Mouse (Mus musculus): ENCODE data around the gene Zfp335. TPM values are rescaled to one million over a fixed set of nuclear protein-coding genes. Genes with fewer than 3 reads are reported as not detected.
"Not testable (repeated sequence)": the region's sequence is repeated elsewhere in the genome, so short reads cannot be mapped to it uniquely, and the experiment has no call there.

Zfp335 gene
- polyA plus RNA-seq, 1 experiment from 2014 or later = 9.2 TPM

DNA sequence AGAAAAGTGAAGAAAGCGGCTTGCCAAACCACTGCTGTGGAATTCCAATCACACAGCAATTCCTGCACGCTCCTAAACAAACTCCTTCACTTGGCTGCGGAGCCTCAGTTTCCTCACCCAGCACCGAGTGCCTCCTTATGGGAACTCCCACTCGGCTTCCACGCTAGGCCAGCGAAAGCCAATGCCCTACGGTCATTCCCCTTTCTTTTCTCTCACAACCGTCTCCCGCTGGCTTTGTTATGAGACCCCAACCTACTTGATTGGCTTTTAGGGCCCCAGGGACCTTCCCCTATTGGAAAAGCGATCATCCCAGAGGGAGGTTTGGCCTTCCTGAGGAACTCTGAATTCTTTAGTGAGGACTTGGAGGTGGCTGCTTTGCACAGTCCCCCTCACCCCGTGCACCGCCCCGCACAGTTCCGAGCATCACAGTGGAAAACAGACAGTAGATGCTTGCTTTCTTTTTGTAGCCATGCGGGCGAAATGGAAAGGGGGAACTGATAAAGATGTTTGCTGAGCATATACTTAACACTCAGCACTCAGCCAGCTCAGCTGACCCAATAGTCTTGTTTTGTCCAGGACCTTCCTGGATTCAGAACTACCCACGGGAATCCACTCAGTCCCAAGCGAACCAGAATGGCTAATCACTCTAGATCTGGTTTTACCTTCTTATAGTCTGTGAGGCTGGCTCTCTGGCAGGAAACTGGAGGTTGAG, 53.6 kb downstream of the Zfp335 start:
- H3K27me3 ChIP-seq (ENCODE audit: control insufficient read depth, insufficient read depth, low read length) = peaks cover 31% of the 10 kb centered on the region
- no peaks in the 10 kb centered on the region for H3K36me3 ChIP-seq (ENCODE audit: control insufficient read depth, insufficient read depth)
- peaks cover 28% of the 10 kb centered on the region for H3K4me1 ChIP-seq (ENCODE audit: control insufficient read depth, insufficient read depth, low read length)
- H3K9me3 ChIP-seq (replicated peaks; ENCODE audit: control insufficient read depth, low read length) = no peaks in the 10 kb centered on the region
- peak overlapping the region; percentile 62 for H3K4me3 ChIP-seq (ENCODE audit: low read length)
- peak overlapping the region; percentile 98 for H3K4me2 ChIP-seq (ENCODE audit: low read depth, low read length)
- no peak for ATAC-seq (replicated peaks; ENCODE audit: extremely low read depth, insufficient read depth, low FRiP score)
- H3K27ac ChIP-seq (ENCODE audit: low read length) = peak overlapping the region; percentile 23; the same call in 1 of the 2 replicates
- peak overlapping the region; percentile 69; the same call in 1 of the 2 replicates for H3K9ac ChIP-seq (ENCODE audit: low read length)
- WGBS = 14% methylated on average over 19 of the region's 19 CpGs

- Histone ChIP-seq H3K27ac (ENCODE audit: low read length) (peak within 1 kb of the TSS; percentile 23; the same call in 1 of the 2 replicates), H3K4me2 (ENCODE audit: low read depth, low read length) (peak within 1 kb of the TSS; percentile 98), H3K9ac (ENCODE audit: low read length) (peak within 1 kb of the TSS; percentile 69), H3K27me3 (ENCODE audit: control insufficient read depth, insufficient read depth, low read length) (peaks cover 31% of the 10 kb centered on the region), H3K9me3 (replicated peaks; ENCODE audit: control insufficient read depth, low read length) (no peaks in the 10 kb centered on the region), H3K4me3 (ENCODE audit: low read length) (peak within 1 kb of the TSS; percentile 62), H3K36me3 (ENCODE audit: control insufficient read depth, insufficient read depth) (no peaks in the 10 kb centered on the region), H3K4me1 (ENCODE audit: control insufficient read depth, insufficient read depth, low read length) (peaks cover 23% of the 10 kb centered on the region)
- under 1% methylated on average over 44 of the region's 47 CpGs for WGBS
- peak; percentile 65; the same call in 1 of the 2 replicates for ATAC-seq (replicated peaks; ENCODE audit: extremely low read depth, insufficient read depth, low FRiP score)
Observed at GRCm38 (mm10) chr2:164857101-164857821, 54.3 kb downstream of the Zfp335 start, which contains the start of gene Pltp. Gene Pltp (minus strand): TSS chr2:164857711.

- Histone ChIP-seq H3K4me2 (ENCODE audit: low read depth, low read length) (peak overlapping the region; percentile 98), H3K9ac (ENCODE audit: low read length) (peak overlapping the region; percentile 69), H3K27me3 (ENCODE audit: control insufficient read depth, insufficient read depth, low read length) (peaks cover 31% of the 10 kb centered on the region), H3K4me1 (ENCODE audit: control insufficient read depth, insufficient read depth, low read length) (peaks cover 16% of the 10 kb centered on the region), H3K4me3 (ENCODE audit: low read length) (peak overlapping the region; percentile 62), H3K27ac (ENCODE audit: low read length) (no peak overlapping the region), H3K36me3 (ENCODE audit: control insufficient read depth, insufficient read depth) (no peaks in the 10 kb centered on the region), H3K9me3 (replicated peaks; ENCODE audit: control insufficient read depth, low read length) (no peaks in the 10 kb centered on the region)
- WGBS = 1% methylated on average over 42 of the region's 42 CpGs
- ATAC-seq (replicated peaks; ENCODE audit: extremely low read depth, insufficient read depth, low FRiP score) = no peak
Observed at GRCm38 (mm10) chr2:164856309-164857100, 55.1 kb downstream of the Zfp335 start.

DNA sequence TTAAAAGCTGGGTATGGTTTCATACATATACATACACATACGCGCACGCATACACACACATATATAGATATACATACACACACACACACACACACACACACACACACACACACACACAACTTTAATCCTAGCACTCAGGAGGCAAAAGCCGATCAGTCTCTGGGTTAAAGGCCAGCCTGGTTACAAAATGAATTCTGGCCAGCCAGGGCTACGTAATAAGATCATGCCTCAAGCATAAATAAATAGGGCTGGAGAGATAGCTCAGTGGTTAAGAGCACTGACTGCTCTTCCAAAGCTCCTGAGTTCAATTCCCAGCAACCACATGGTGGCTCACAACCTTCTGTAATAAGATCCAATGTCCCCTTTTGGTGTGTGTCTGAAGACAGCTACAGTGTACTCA, 56.0 kb downstream of the Zfp335 start:
- not testable (repeated sequence) for ATAC-seq (replicated peaks; ENCODE audit: extremely low read depth, insufficient read depth, low FRiP score); H3K4me3 ChIP-seq (ENCODE audit: low read length); H3K4me2 ChIP-seq (ENCODE audit: low read depth, low read length); H3K9me3 ChIP-seq (replicated peaks; ENCODE audit: control insufficient read depth, low read length); H3K4me1 ChIP-seq (ENCODE audit: control insufficient read depth, insufficient read depth, low read length); H3K9ac ChIP-seq (ENCODE audit: low read length); H3K36me3 ChIP-seq (ENCODE audit: control insufficient read depth, insufficient read depth); H3K27ac ChIP-seq (ENCODE audit: low read length)
- peaks cover 31% of the 10 kb centered on the region for H3K27me3 ChIP-seq (ENCODE audit: control insufficient read depth, insufficient read depth, low read length)
- 80% methylated on average over 5 of the region's 5 CpGs for WGBS

DNA sequence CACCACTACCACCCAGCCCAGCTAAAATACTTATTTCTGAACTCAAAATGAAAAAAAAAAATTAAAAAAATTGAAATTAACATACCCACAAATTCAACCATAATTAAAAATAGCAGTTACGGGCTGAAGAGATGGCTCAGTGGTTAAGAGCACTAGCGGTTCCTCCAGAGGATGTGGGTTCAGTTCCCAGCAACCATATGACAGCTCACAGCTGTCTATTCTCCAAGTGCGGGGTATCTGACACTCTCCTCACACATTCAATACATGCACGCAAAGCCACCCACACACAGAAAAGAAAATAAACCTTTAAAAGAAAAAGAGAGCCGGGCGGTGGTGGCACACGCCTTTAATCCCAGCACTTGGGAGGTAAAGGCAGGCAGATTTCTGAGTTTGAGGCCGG, 61.5 kb downstream of the Zfp335 start:
- ATAC-seq (replicated peaks; ENCODE audit: extremely low read depth, insufficient read depth, low FRiP score) = no peak
- Histone ChIP-seq H3K4me1 (ENCODE audit: control insufficient read depth, insufficient read depth, low read length) (no peaks in the 10 kb centered on the region), H3K27ac (ENCODE audit: low read length) (no peak overlapping the region), H3K36me3 (ENCODE audit: control insufficient read depth, insufficient read depth) (no peaks in the 10 kb centered on the region), H3K4me2 (ENCODE audit: low read depth, low read length) (no peak overlapping the region), H3K27me3 (ENCODE audit: control insufficient read depth, insufficient read depth, low read length) (peaks cover 12% of the 10 kb centered on the region), H3K4me3 (ENCODE audit: low read length) (no peak overlapping the region), H3K9ac (ENCODE audit: low read length) (no peak overlapping the region), H3K9me3 (replicated peaks; ENCODE audit: control insufficient read depth, low read length) (no peaks in the 10 kb centered on the region)
- 75% methylated on average over 8 of the region's 8 CpGs for WGBS

GRCm38 (mm10) chr2:164845782-164846181, 65.8 kb downstream of the Zfp335 start:
- ATAC-seq (replicated peaks; ENCODE audit: extremely low read depth, insufficient read depth, low FRiP score) = no peak
- no peaks in the 10 kb centered on the region for H3K4me1 ChIP-seq (ENCODE audit: control insufficient read depth, insufficient read depth, low read length)
- WGBS = 55% methylated on average over 3 of the region's 3 CpGs
- no peak overlapping the region for H3K27ac ChIP-seq (ENCODE audit: low read length)
- no peak overlapping the region for H3K4me2 ChIP-seq (ENCODE audit: low read depth, low read length)
- H3K9me3 ChIP-seq (replicated peaks; ENCODE audit: control insufficient read depth, low read length) = no peaks in the 10 kb centered on the region
- H3K4me3 ChIP-seq (ENCODE audit: low read length) = no peak overlapping the region
- no peak overlapping the region for H3K9ac ChIP-seq (ENCODE audit: low read length)
- no peaks in the 10 kb centered on the region; the same call in 1 of the 2 replicates for H3K36me3 ChIP-seq (ENCODE audit: control insufficient read depth, insufficient read depth)
- H3K27me3 ChIP-seq (ENCODE audit: control insufficient read depth, insufficient read depth, low read length) = no peaks in the 10 kb centered on the region

Other genes starting within 250 kb of the Zfp335 start
- gene Wfdc11, start 237.7 kb downstream of the Zfp335 start, polyA plus RNA-seq (2015; fragmentation: Nextera tagmentation; extraction: Ambion mirVana) = not detected in 2 replicates
- 0.35 TPM in 1 of 2 replicates, not detected in the other for gene Wfdc13, start 226.7 kb downstream of the Zfp335 start, polyA plus RNA-seq (2015; fragmentation: Nextera tagmentation; extraction: Ambion mirVana)
- gene Spint4, start 213.3 kb downstream of the Zfp335 start, polyA plus RNA-seq (2015; fragmentation: Nextera tagmentation; extraction: Ambion mirVana) = not detected in 2 replicates
- not detected in 2 replicates for gene Spint5, start 196.5 kb downstream of the Zfp335 start, polyA plus RNA-seq (2015; fragmentation: Nextera tagmentation; extraction: Ambion mirVana)
- gene Wfdc3, start 165.8 kb downstream of the Zfp335 start, polyA plus RNA-seq (2015; fragmentation: Nextera tagmentation; extraction: Ambion mirVana) = 0.51 and 0.80 TPM in 2 replicates
- 56.0 and 58.7 TPM in 2 replicates for gene Dnttip1, start 165.8 kb downstream of the Zfp335 start, polyA plus RNA-seq (2015; fragmentation: Nextera tagmentation; extraction: Ambion mirVana)
- 388 and 390 TPM in 2 replicates for gene Ube2c, start 141.9 kb downstream of the Zfp335 start, polyA plus RNA-seq (2015; fragmentation: Nextera tagmentation; extraction: Ambion mirVana)
- 6.7 and 28.8 TPM in 2 replicates for gene Tnnc2, start 131.8 kb downstream of the Zfp335 start, polyA plus RNA-seq (2015; fragmentation: Nextera tagmentation; extraction: Ambion mirVana)
- 40.6 and 45.6 TPM in 2 replicates for gene Snx21, start 125.9 kb downstream of the Zfp335 start, polyA plus RNA-seq (2015; fragmentation: Nextera tagmentation; extraction: Ambion mirVana)
- 15.7 and 16.7 TPM in 2 replicates for gene Acot8, start 106.9 kb downstream of the Zfp335 start, polyA plus RNA-seq (2015; fragmentation: Nextera tagmentation; extraction: Ambion mirVana)
- 5.9 and 6.4 TPM in 2 replicates for gene Zswim3, start 106.7 kb downstream of the Zfp335 start, polyA plus RNA-seq (2015; fragmentation: Nextera tagmentation; extraction: Ambion mirVana)
- gene Zswim1, start 89.1 kb downstream of the Zfp335 start, polyA plus RNA-seq (2015; fragmentation: Nextera tagmentation; extraction: Ambion mirVana) = 10.6 and 12.1 TPM in 2 replicates
- 0.42 TPM in 1 of 2 replicates, not detected in the other for gene Spata25, start 83.2 kb downstream of the Zfp335 start, polyA plus RNA-seq (2015; fragmentation: Nextera tagmentation; extraction: Ambion mirVana)
- gene Ctsa, start 78.9 kb downstream of the Zfp335 start, polyA plus RNA-seq (2015; fragmentation: Nextera tagmentation; extraction: Ambion mirVana) = 173 and 184 TPM in 2 replicates
- 50.6 and 52.8 TPM in 2 replicates for gene Neurl2, start 78.3 kb downstream of the Zfp335 start, polyA plus RNA-seq (2015; fragmentation: Nextera tagmentation; extraction: Ambion mirVana)
- 52.0 and 67.2 TPM in 2 replicates for gene Pltp, start 54.0 kb downstream of the Zfp335 start, polyA plus RNA-seq (2015; fragmentation: Nextera tagmentation; extraction: Ambion mirVana)
- gene Pcif1, start 32.5 kb downstream of the Zfp335 start, polyA plus RNA-seq (2015; fragmentation: Nextera tagmentation; extraction: Ambion mirVana) = 53.4 and 54.5 TPM in 2 replicates
- 3.8 and 9.7 TPM in 2 replicates for gene Mmp9, start 29.0 kb upstream of the Zfp335 start, polyA plus RNA-seq (2015; fragmentation: Nextera tagmentation; extraction: Ambion mirVana)
- 0.21 and 0.68 TPM in 2 replicates for gene Slc12a5, start 49.0 kb upstream of the Zfp335 start, polyA plus RNA-seq (2015; fragmentation: Nextera tagmentation; extraction: Ambion mirVana)
- 42.5 and 43.2 TPM in 2 replicates for gene Ncoa5, start 123.1 kb upstream of the Zfp335 start, polyA plus RNA-seq (2015; fragmentation: Nextera tagmentation; extraction: Ambion mirVana)
- gene Cd40, start 143.9 kb upstream of the Zfp335 start, polyA plus RNA-seq (2015; fragmentation: Nextera tagmentation; extraction: Ambion mirVana) = 7.8 and 9.2 TPM in 2 replicates
- not detected in 2 replicates for gene 1700025C18Rik, start 179.0 kb upstream of the Zfp335 start, polyA plus RNA-seq (2015; fragmentation: Nextera tagmentation; extraction: Ambion mirVana)

Measured in heart, embryonic 16.5 days (tissue).